Mouse (Mus musculus): ENCODE results near the gene Cntrob. TPM values are rescaled to one million over a fixed set of nuclear protein-coding genes. Genes with fewer than 3 reads are reported as not detected.
A peak's percentile ranks its signal among the peaks of the same experiment; 100 is the strongest.

Gene Cntrob
- 9.0 and 10.7 TPM in 2 replicates for total RNA-seq (2021)
- long read RNA-seq, experiment 1, partial matches to known transcripts: 5 of 14 reads
- long read RNA-seq, experiment 1, other reads (novel, unspliced or antisense): 5 of 14 reads
- long read RNA-seq, experiment 2, partial matches to known transcripts: 1 of 8 reads
- long read RNA-seq, experiment 2, other reads (novel, unspliced or antisense): 3 of 8 reads

GRCm38 (mm10) chr11:69323667-69324111 is at the start of gene Cntrob, which contains the start of gene Trappc1:
Gene Cntrob, minus strand, starts transcription at chr11:69323775.
Gene Trappc1, plus strand, starts transcription at chr11:69323980.
- peak; percentile 100 for DNase-seq

DNA sequence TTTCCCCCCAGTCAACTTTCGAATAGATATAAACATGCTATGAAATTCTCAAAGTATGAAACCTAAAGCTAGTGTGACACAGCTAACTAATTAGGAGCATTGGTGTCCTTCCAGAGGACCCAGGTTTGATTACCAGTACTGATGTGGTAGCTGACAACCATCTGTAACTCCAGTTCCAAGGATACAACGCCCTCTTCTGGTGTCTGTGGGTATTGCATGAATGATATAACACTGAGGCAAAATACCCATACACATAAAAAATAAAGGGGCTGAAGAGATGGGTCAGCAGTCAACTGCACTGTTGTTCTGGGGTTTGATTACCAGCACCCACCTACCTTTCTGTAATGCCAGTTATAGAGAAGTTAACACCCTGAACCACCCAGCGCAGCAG is 49.2 kb upstream of the Cntrob start:
- no peak for DNase-seq

DNA sequence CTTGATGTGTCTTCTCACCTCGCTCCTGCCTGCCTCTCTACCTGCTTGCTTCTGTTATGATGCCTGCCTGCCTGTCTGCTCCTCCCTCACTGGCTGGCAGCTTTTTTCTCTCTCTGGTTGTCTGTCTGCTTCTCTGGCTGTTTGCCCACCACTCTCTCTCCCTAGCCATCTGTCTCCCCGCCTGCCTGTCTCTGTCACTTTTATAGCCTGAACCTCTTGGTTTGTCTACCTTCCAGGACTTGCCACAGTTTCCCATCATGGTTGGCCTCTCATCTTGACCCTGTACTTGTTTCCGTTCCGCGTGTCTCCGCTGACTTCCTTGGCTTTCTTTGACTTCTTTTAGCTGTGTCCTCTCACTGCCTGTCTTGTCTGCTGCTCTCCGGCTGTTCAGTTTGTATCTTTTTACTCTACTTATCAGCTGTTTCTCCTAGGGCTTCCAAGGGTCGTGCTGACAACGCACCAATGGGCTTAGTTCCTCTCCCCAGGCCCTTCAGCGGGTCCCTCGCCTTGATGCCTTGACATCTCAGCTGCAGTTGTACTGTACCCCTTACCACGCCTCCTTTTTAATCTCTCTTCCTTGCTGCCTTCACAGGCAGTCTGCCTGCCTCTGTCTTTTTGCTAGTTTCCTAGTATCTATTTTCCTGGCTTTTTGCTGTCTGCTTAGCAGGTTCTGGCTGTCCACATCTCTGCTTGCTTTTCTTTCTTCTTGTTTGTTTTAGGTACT is 48.6 kb upstream of the Cntrob start:
- peak; percentile 36 for DNase-seq

DNA sequence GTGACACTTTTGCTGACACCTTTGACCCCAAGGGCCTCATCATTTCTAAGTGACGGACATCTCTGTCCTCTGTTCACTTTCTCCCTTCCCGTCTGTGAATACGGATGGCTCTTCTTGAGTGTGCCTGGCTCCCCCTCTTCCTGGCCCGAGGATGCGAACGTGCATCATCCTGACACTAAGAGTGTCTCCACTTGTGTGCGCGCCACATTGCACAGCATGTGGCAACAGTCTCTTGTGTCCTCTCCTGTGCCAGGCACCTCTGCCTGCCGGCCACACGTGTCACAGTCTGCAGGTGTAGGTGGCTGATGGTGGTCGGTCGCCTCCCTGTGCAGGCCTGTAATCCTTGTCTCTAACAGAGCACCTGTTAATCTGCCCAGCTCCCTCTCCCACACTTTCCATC is 48.0 kb upstream of the Cntrob start:
- DNase-seq: no peak

- DNase-seq: no peak
Observed at GRCm38 (mm10) chr11:69370817-69371215, 47.2 kb upstream of the Cntrob start.

DNA sequence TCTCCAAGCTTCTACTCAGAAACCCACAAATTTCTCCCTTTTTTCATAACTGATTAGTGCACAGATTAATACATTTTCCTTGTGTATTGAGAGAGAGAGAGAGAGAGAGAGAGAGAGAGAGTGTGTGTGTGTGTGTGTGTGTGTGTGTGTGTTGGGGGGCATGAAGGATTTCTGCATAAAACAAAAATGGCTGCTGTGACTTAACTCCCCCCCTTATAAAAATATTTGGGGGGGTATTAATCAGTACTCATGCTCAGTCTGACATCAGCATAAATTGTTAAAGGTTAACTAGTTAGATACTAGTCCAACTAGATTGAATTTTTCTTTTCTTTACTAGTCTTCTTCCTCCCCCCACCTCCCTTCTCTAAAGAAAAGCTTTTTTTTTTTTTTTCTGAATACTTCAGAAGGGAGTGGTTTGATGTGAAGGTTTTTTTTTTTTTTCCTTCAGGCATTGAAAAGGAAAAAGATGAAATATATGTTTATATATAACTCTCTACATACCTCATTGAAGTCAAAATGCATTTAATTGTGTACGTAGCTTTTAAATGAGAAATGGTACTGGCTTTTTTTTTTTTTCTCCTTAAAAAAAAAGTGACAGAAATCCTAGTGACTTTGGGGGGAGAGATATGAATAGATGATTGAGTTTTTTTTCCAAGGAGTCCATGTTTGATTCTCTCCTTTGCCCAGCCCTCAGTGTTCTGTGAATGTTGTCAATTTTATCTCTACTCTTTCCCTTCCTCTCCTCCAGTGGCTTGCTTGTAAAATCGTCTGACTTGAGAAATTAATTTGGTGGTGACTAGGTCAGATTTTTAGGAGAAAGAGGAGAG is 46.6 kb upstream of the Cntrob start:
- DNase-seq: no peak

GRCm38 (mm10) chr11:69369215-69369989 is 45.8 kb upstream of the Cntrob start, which contains the start of gene Chd3:
Gene Chd3, minus strand, starts transcription at chr11:69369406.
- DNase-seq: no peak

DNA sequence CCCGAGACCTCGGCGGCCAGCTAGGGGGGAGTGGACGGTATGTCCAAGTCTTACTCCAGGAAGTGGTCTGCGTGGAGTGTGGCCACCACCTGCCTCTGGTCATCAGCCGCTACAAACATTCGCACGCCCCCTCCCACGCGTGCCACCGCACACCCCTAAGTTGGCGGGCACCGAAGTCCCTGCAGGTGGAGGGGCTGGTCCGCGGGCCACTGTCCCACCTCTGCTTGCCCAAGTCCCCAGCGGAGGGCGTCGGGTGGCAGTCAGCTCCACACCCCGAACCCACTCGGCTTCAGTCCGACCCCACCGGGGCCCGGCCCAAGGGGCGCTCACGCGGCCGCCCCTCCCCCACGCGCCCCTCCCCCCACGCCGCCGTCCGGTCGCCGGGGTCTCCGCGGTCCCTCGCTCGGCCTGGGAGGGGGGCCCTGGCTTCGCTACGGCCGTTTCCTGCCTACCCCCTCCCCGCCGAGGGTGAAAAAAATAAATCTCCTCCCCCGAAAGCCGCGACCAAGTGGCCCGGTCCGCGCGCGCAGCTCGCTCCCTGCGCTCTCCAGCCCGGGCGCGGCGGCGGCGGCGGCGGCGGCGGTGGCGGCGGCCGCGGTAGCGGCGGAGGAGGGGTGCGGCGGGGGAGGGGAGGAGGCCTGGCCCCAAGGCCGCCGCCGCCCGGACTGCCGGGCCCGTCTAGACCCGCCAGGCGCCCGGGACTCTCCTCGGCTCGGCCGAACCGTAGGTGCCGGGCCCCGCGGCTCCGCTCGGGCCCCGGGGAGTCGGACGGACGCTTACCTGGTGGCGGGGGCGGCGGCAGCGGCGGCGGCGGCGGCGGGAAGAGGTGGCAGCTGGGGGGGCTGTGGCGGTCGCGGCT is 45.0 kb upstream of the Cntrob start:
- peak; percentile 75 for DNase-seq

DNA sequence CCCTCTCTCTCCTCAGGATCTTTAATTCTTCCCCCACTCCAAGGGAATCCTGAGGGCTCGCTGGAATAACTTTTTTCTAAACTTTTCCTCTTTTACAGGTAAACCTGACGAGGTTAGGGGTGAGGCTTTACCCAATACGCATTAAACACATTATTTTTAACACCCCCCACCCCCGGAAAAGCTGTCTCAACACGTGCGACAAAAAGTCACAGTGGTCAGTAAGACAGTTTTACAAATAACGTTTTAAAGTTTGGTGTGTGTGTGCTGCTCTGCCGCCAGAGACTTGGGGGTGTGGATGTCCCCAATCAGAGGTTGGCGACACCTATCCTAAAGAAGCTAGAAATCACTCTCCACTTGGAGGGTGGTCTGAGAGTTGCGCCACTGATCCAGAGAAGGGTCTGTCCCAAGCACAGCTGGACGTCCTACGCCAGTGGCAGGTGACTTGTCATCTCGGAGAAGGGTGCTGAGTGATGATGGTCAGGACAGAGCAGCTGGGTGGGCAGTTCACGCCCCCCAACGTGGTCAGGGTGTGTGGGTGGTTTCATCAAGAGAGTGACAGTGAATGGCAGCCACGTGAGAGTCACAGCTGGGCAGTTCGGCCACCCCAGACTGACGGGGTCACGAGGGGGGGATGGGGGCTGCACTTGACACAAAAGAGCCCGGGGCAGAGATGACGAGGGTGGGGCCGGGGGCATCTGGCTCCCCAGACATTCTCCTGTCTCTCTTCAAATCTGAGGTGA is 44.2 kb upstream of the Cntrob start:
- no peak for DNase-seq

GRCm38 (mm10) chr11:69366855-69367615 is 43.5 kb upstream of the Cntrob start:
- peak; percentile 47 for DNase-seq

DNA sequence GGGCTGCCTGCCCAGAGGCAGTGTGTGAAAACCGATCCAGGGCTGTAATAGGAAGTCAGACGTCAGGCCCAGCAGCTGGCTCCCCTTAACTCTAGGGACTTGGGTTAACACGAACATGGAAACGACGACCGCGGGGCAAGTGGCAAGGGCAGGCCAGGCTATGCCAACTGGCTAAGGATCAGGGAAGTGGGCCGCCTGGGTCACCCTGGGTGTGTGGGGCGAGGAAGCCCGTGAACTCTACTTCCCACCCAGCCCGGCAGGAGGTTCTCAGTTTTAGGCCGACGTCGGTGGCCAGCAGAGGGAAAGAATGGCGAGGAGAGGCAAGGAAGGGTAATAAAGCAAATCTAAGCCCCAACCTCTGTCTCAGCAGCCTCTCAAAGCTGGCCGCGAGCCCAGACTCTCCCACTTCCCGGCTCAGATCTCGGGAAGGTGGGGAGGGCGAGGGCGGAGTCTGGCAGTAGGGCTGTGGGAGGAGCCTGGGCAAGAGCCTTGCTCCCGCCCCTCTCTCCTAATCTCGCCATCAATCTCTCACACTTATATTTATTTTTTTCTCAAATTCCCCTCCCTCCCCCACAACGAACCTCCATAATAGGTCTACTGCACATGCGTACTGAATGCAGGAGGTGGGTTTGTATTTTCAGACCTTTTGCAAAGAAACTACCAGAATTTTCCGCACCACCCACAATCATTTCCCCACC is 42.7 kb upstream of the Cntrob start:
- DNase-seq: peak; percentile 98

- no peak for DNase-seq
Observed at GRCm38 (mm10) chr11:69365722-69366121, 42.1 kb upstream of the Cntrob start.

- DNase-seq: peak; percentile 99
Observed at GRCm38 (mm10) chr11:69364910-69365309, 41.3 kb upstream of the Cntrob start.

GRCm38 (mm10) chr11:69364376-69364775 is 40.8 kb upstream of the Cntrob start:
- DNase-seq: no peak

GRCm38 (mm10) chr11:69362479-69362878 is 38.9 kb upstream of the Cntrob start:
- no peak for DNase-seq

DNA sequence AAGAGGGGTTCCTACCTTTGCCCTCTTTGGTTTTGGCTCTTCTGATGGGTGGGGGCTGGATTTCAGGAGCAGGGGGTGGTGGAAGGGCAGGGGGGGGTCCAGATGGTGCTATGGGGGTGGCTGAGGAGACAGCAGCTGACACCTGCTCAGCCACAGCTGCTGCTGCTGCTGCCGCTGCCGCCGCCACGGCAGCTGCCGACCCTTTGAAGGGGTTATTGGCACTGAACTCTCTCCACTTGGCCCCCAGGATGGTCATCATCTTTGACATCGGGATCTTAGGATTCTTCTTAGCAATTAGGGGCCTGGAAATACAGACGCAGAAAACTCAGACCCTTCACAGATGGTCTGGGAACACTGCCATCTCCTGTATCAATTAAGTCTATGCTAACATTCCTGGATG is 38.4 kb upstream of the Cntrob start:
- DNase-seq: no peak

DNA sequence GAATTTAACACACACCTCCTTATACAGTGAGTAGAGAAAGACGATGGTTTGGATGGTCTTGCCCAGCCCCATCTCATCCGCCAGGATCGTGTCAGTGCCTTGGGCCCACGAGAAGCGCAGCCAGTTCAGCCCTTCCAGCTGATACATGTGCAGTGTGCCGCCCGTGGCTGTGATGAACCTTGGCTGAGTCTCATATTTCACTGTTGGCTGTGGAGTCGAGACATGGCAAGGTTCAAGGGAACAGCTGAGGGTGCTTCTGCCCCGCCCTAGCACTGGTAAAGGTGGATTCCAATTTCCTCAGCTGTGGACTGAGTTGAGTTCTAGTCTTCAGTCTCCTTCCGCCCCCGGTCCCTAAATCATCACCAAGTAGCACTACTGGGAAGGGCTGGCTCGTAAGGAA is 34.1 kb upstream of the Cntrob start:
- no peak for DNase-seq

DNA sequence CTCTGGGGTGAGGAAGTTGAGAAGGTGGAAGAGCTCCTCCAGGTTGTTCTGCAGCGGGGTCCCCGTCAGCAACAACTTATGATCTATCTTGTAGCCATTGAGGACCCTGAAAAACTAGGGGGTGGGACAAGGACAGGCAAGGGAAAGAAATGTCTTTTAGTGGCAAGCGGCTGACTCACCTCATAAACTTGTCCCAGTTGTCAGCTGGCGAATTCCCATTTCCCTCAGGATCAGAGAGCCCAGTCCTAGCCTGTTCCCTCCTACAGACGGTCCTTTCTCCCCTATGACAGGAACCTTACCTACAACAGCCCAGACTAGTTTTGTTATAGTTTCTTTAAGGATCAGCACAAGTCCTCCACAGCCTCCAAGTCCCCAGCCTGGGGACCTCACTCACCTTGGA is 33.0 kb upstream of the Cntrob start:
- DNase-seq: no peak

DNA sequence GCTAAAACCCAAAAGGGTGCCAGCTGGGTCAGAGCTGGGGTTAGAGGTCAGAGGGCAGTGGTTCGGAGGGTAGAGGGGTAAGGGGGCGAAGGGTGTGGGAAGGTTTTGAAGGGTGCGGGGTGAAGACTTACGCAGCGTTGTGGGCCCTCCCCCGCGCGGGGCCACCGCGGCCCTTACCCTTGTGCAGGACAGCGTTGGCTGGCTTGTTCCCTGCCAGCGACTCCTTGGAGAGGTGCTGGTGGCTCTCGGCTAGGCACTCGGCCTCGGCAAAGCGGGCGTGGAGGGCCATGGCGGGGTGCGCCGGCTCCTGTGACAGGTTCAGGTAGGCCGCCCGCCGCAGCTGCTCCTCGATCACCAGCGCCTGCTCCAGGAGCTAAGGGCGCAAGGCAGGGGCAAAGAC is 22.9 kb upstream of the Cntrob start:
- DNase-seq: no peak

Data from adrenal gland, postnatal 14 days (tissue).